Mouse (Mus musculus) limb, embryonic 13.5 days (tissue): ENCODE measurements around the gene Dkk1. TPM values are rescaled to one million over a fixed set of nuclear protein-coding genes. Genes with fewer than 3 reads are reported as not detected.
"Not testable (repeated sequence)": the region's sequence is repeated elsewhere in the genome, so short reads cannot be mapped to it uniquely, and the experiment has no call there.

Experiments used
- ATAC-seq: fragments of 200-750 bp; cut with Nextera tagmentation; 2 replicates; pipeline ENCODE4 v1.8.0; 2017; ENCODE audit warnings: low read depth, moderate number of reproducible peaks, moderate TSS enrichment; ENCODE audit not compliant: low FRiP score
- H3K27ac ChIP-seq: fragments of 300-500 bp; sonication (generic); 2 replicates; pipeline ENCODE4 v1.5.1; 2015; ENCODE audit warnings: inconsistent platforms, mild to moderate bottlenecking, moderate library complexity
- H3K27me3 ChIP-seq: fragments of 300-500 bp; sonication (generic); 2 replicates; pipeline ENCODE4 v1.6.1; 2015; ENCODE audit warnings: mild to moderate bottlenecking, inconsistent platforms
- H3K36me3 ChIP-seq: fragments of 300-500 bp; sonication (generic); 2 replicates; pipeline ENCODE4 v1.6.1; 2015; ENCODE audit warnings: inconsistent platforms, mild to moderate bottlenecking, moderate library complexity
- H3K4me1 ChIP-seq: fragments of 300-500 bp; sonication (generic); 2 replicates; pipeline ENCODE4 v1.6.1; 2015; ENCODE audit warnings: inconsistent platforms
- H3K4me2 ChIP-seq: fragments of 300-500 bp; sonication (generic); replicated peaks from 2 replicates; pipeline ENCODE4 v1.6.1; 2015; ENCODE audit warnings: inconsistent platforms, mild to moderate bottlenecking, moderate library complexity
- H3K4me3 ChIP-seq: fragments of 300-500 bp; sonication (generic); 2 replicates; pipeline ENCODE4 v1.5.1; 2015; ENCODE audit warnings: moderate library complexity, mild to moderate bottlenecking, inconsistent platforms
- H3K9ac ChIP-seq: fragments of 300-500 bp; sonication (generic); 2 replicates; pipeline ENCODE4 v1.6.1; 2015; ENCODE audit warnings: mild to moderate bottlenecking, inconsistent platforms
- H3K9me3 ChIP-seq: fragments of 300-500 bp; sonication (generic); 2 replicates; pipeline ENCODE4 v1.6.1; 2016; ENCODE audit warnings: inconsistent platforms
- WGBS: fragments of 180-500 bp; shearing (Covaris S2); methylation state at CpG from one replicate; pipeline ENCODE4 v1.1.7; 2015; 5-methylcytosine and 5-hydroxymethylcytosine counted together
- polyA plus RNA-seq: library from polyadenylated mRNA; unstranded; fragments of >200 nt; fragmentation: Nextera tagmentation; extraction: Ambion mirVana; gene quantifications from 2 replicates; pipeline ENCODE4 v1.2.1, GENCODE M21; 2015

Dkk1 gene
- polyA plus RNA-seq, result 11.7 and 15.2 TPM in 2 replicates

- ATAC-seq, result peak; percentile 49; the same call in 1 of the 2 replicates
- peaks cover 79% of the 10 kb centered on the region for H3K27me3 ChIP-seq
- under 1% methylated on average over 26 of the region's 26 CpGs for WGBS
Observed at GRCm38 (mm10) chr19:30549044-30549853, at the start of gene Dkk1. Gene Dkk1, minus strand, starts transcription at chr19:30549665.

GRCm38 (mm10) chr19:30586366-30586765 is 36.9 kb upstream of the Dkk1 start:
- Histone ChIP-seq H3K27ac (no peak overlapping the region), H3K36me3 (no peaks in the 10 kb centered on the region), H3K4me2 (no peak overlapping the region), H3K9me3 (no peaks in the 10 kb centered on the region), H3K9ac (no peak overlapping the region), H3K27me3 (no peaks in the 10 kb centered on the region), H3K4me3 (no peak overlapping the region), H3K4me1 (no peaks in the 10 kb centered on the region)
- no peak for ATAC-seq
- 69% methylated on average over 3 of the region's 3 CpGs for WGBS

More at GRCm38 (mm10) chr19:30549044-30549853, at the start of gene Dkk1:
- Histone ChIP-seq H3K27ac (no peak within 1 kb of the TSS), H3K4me3 (peak within 1 kb of the TSS; percentile 45), H3K4me1 (peaks cover 25% of the 10 kb centered on the region; the same call in 1 of the 2 replicates), H3K36me3 (no peaks in the 10 kb centered on the region), H3K4me2 (peak within 1 kb of the TSS; percentile 70), H3K9me3 (no peaks in the 10 kb centered on the region), H3K9ac (peak within 1 kb of the TSS; percentile 53)

- Histone ChIP-seq H3K4me3 (no peak overlapping the region), H3K27me3 (no peaks in the 10 kb centered on the region), H3K9ac (no peak overlapping the region), H3K27ac (no peak overlapping the region), H3K9me3 (no peaks in the 10 kb centered on the region), H3K4me1 (no peaks in the 10 kb centered on the region), H3K4me2 (no peak overlapping the region), H3K36me3 (no peaks in the 10 kb centered on the region)
- ATAC-seq, result no peak
- WGBS, result 75% methylated on average over 6 of the region's 6 CpGs
Observed at GRCm38 (mm10) chr19:30564516-30564915, 15.1 kb upstream of the Dkk1 start.

- no peak overlapping the region for H3K4me2 ChIP-seq
- 47% methylated on average over 3 of the region's 3 CpGs for WGBS
- ATAC-seq, result no peak
- H3K36me3 ChIP-seq, result no peaks in the 10 kb centered on the region
- no peaks in the 10 kb centered on the region for H3K4me1 ChIP-seq
- H3K27me3 ChIP-seq, result no peaks in the 10 kb centered on the region
- no peaks in the 10 kb centered on the region for H3K9me3 ChIP-seq
- no peak overlapping the region for H3K4me3 ChIP-seq
- H3K9ac ChIP-seq, result no peak overlapping the region
- H3K27ac ChIP-seq, result no peak overlapping the region
Observed at GRCm38 (mm10) chr19:30563876-30564275, 14.4 kb upstream of the Dkk1 start.

- Histone ChIP-seq H3K36me3 (no peaks in the 10 kb centered on the region), H3K4me1 (no peaks in the 10 kb centered on the region), H3K27ac (no peak overlapping the region), H3K9me3 (no peaks in the 10 kb centered on the region), H3K27me3 (peaks cover 15% of the 10 kb centered on the region), H3K4me2 (no peak overlapping the region), H3K9ac (no peak overlapping the region), H3K4me3 (no peak overlapping the region)
- no peak for ATAC-seq
Observed at GRCm38 (mm10) chr19:30558024-30558423, 8.6 kb upstream of the Dkk1 start.

- Histone ChIP-seq H3K9ac (peak overlapping the region; percentile 58), H3K27me3 (peaks cover 49% of the 10 kb centered on the region), H3K4me1 (peaks cover 9% of the 10 kb centered on the region; the same call in 1 of the 2 replicates), H3K27ac (no peak overlapping the region), H3K36me3 (no peaks in the 10 kb centered on the region), H3K4me2 (peak overlapping the region; percentile 61), H3K4me3 (peak overlapping the region; percentile 32), H3K9me3 (no peaks in the 10 kb centered on the region)
- peak; percentile 66 for ATAC-seq
- 1% methylated on average over 12 of the region's 12 CpGs for WGBS
Observed at GRCm38 (mm10) chr19:30554467-30554881, 5.0 kb upstream of the Dkk1 start.

- H3K9ac ChIP-seq, result no peak overlapping the region
- WGBS, result 18% methylated on average over 4 of the region's 4 CpGs
- peaks cover 56% of the 10 kb centered on the region for H3K27me3 ChIP-seq
- no peak overlapping the region for H3K4me2 ChIP-seq
- peaks cover 17% of the 10 kb centered on the region; the same call in 1 of the 2 replicates for H3K4me1 ChIP-seq
- no peak overlapping the region for H3K27ac ChIP-seq
- no peaks in the 10 kb centered on the region for H3K9me3 ChIP-seq
- no peak for ATAC-seq
- no peak overlapping the region for H3K4me3 ChIP-seq
- H3K36me3 ChIP-seq, result no peaks in the 10 kb centered on the region
Observed at GRCm38 (mm10) chr19:30553740-30554139, 4.3 kb upstream of the Dkk1 start.

GRCm38 (mm10) chr19:30552260-30552659 is 2.8 kb upstream of the Dkk1 start:
- Histone ChIP-seq H3K4me2 (no peak overlapping the region), H3K36me3 (no peaks in the 10 kb centered on the region), H3K9me3 (no peaks in the 10 kb centered on the region), H3K27ac (no peak overlapping the region), H3K9ac (no peak overlapping the region), H3K4me1 (peaks cover 25% of the 10 kb centered on the region; the same call in 1 of the 2 replicates), H3K4me3 (no peak overlapping the region), H3K27me3 (peaks cover 71% of the 10 kb centered on the region)
- 69% methylated on average over 8 of the region's 8 CpGs for WGBS
- no peak for ATAC-seq

- H3K4me3 ChIP-seq, result peak overlapping the region; percentile 45
- peaks cover 81% of the 10 kb centered on the region for H3K27me3 ChIP-seq
- no peak for ATAC-seq
- peak overlapping the region; percentile 53; the same call in 1 of the 2 replicates for H3K9ac ChIP-seq
- no peaks in the 10 kb centered on the region for H3K9me3 ChIP-seq
- peak overlapping the region; percentile 70 for H3K4me2 ChIP-seq
- no peak overlapping the region for H3K27ac ChIP-seq
- WGBS, result 2% methylated on average over 17 of the region's 17 CpGs
- no peaks in the 10 kb centered on the region for H3K36me3 ChIP-seq
- peaks cover 25% of the 10 kb centered on the region; the same call in 1 of the 2 replicates for H3K4me1 ChIP-seq
Observed at GRCm38 (mm10) chr19:30549854-30550647, 586 bp upstream of the Dkk1 start.

- peak overlapping the region; percentile 70 for H3K4me2 ChIP-seq
- 1% methylated on average over 23 of the region's 23 CpGs for WGBS
- peak overlapping the region; percentile 53 for H3K9ac ChIP-seq
- peak; percentile 25; the same call in 1 of the 2 replicates for ATAC-seq
- no peaks in the 10 kb centered on the region for H3K9me3 ChIP-seq
- peaks cover 25% of the 10 kb centered on the region; the same call in 1 of the 2 replicates for H3K4me1 ChIP-seq
- no peak overlapping the region for H3K27ac ChIP-seq
- H3K4me3 ChIP-seq, result peak overlapping the region; percentile 45
- H3K36me3 ChIP-seq, result no peaks in the 10 kb centered on the region
- H3K27me3 ChIP-seq, result peaks cover 77% of the 10 kb centered on the region
Observed at GRCm38 (mm10) chr19:30548411-30549043, 938 bp downstream of the Dkk1 start.

GRCm38 (mm10) chr19:30539365-30539941 is 10.0 kb downstream of the Dkk1 start:
- H3K9me3 ChIP-seq, ATAC-seq, H3K4me1 ChIP-seq, H3K36me3 ChIP-seq, H3K27ac ChIP-seq: not testable (repeated sequence)
- H3K4me3 ChIP-seq, result peak overlapping the region; percentile 47
- H3K4me2 ChIP-seq, result peak overlapping the region; percentile 72
- peaks cover 31% of the 10 kb centered on the region for H3K27me3 ChIP-seq
- peak overlapping the region; percentile 56 for H3K9ac ChIP-seq
- WGBS, result 3% methylated on average over 44 of the region's 44 CpGs
